Mouse (Mus musculus) liver, adult 2 months (tissue): Measurements from ENCODE around the gene Kif5a.

Experiments used
- CTCF ChIP-seq: fragments of 200-500 bp; IDR thresholded peaks from 2 replicates; pipeline ENCODE4 v1.5.1; 2011; ENCODE audit warnings: low read depth, low read length, control low read depth
- POLR2A ChIP-seq: fragments of 200-500 bp; IDR thresholded peaks from 2 replicates; pipeline ENCODE4 v1.6.1; 2011; ENCODE audit warnings: low read length, control low read depth; ENCODE audit not compliant: insufficient read depth; ENCODE audit errors: extremely low read depth

DNA sequence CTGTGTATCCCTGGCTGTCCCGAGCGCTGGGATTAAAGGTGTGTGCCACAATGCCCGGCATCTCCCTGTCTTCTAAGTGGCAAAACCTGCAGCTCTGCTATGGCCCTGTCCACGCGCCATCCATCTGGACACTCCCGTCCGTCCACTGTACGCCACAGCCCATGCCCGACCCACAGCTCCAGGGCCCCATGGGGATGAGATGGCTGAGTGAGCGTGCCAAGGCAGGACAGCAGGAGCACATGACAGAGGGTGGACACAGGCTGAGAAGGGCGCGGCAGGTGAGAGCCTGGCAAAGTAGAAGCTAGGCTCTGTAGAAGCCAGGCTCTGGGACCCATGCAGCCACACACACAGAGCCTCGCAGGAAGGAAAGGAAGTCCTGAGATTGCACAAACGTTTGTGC is 31.4 kb downstream of the Kif5a start:
- TF ChIP-seq POLR2A = no peak
- no peak for TF ChIP-seq CTCF
